Mouse (Mus musculus) retina, embryonic 14.5 days (tissue): ENCODE data around the gene 9830107B12Rik.

Source experiments
- DNase-seq: peaks from one replicate; pipeline ENCODE4 v3.0.0-alpha.2; 2015; ENCODE audit warnings: low spot score

The 9830107B12Rik gene

DNA sequence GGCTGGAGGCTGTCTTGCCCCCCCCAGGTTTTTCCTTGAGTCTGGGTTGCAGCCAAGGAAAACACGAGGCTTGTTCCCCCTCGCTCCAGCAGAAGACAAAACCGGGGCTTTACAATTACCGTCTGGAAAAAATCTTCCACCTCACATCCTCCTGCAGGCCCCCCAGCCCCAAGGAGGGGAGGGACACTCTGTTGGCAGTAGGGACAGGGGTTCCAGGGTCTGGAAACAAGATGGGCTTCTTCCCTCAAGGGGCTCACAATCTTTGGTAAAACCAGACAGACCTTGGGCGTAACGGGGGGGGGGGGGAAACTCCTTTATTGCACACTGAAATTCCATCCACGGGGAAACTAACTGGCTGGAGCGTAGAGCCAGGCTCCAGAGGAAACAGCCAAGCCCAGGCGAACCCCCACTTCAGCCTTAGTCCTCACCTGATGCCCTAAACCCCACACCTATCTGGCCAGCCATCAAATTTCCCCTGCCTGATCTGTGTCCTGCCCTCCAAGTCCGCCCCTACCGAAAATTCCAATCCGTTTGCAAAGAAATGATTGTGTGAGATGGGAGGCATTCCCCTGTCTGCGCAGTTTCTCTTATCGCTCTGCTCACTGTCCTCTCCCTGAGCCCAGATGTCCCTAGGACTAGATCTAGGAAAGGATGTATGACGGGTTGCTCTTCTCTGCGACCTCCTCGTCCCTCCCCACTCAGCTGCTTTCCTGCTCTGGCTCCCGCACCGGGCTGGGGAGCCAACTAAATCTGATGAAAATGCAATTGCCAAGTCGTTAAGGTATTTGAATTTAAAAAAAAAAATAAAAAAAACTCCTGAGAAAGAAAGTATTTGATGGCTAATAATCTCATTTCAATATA, 51.0 kb downstream of the 9830107B12Rik start:
- no peak for DNase-seq

DNA sequence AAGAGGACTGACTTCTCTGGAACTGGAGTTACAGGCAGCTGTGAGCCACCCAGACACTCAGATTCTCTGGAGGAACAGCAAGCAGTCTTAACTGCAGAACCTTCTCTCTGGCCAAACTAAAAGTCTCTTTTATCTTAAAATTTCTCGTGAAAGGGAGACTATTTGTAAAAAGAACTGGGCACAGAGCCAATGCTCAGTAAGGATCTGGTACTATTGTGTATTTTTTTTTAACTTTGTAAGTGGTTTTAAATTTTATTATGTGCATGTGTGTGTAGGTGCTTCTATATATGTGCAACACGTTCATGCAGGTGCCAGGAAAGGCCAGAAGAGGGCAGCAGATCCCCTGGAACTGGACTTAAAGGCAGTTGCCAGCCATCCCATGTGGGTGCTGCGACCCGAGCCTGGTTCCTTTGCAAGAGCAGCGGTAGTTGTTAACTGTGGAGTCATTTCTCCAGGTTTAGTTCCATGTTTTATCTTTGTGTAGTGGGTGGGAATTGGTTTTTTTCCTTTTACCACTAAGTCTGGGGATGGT, 52.7 kb downstream of the 9830107B12Rik start:
- peak; percentile 23 for DNase-seq

DNA sequence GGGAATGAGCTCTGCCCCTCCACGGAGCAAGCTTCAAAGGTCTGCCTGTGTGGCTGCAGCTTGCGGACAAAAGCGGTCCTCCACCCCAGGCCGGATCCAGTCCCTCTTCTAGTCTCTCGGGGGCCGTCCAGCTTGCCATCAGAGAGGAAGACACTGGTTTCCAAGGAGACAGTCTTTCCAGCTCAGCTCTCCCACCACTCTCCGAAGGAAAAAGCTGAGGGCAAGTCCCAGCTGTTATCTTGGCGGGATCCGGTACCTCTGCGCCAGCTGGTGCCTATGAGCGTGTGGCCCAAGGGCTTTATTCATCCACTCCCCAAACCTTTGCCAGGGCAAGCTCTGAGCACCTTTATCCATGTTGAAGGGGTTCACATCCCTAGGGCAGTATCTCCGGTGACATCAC, 55.8 kb downstream of the 9830107B12Rik start:
- peak; percentile 32 for DNase-seq

DNA sequence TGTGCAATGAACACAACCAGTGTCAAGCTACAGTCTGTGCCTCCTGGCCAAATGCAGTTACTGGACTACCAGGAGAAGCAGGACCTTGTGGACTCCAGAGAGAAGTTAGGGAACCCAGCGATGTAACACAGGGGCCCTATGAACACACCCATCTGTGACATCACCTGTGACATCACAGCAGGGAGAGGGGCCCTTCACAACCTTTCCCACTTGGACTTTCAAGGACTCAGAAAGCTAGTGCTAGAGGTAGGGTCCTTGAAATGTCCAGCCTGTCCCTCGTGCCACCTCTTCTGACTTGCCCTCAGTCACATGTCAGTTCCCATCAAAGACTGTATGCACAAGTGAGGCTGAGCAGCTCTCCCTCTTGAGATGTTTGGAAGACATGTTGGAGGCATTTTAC, 56.6 kb downstream of the 9830107B12Rik start:
- no peak for DNase-seq

DNA sequence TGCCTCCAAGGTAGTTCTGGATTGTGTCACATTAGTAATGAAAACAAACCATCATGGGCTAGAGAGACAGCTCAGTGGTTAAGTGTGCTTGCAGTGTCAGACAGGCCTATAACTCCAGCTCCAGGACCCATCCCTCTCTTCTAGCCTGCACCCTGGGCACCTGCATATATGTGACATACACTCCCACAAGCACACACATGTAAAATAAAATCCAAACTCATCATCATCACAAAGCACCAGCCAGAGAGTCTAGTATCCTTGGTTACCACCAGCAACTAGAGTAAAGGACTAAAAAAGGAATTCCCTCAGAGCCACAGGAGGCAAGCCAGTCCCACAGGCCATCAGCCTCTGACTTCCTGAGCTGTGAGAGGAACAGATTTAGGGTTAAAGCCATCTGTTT, 57.0 kb downstream of the 9830107B12Rik start, which contains the start of gene 1700067P10Rik:
Gene 1700067P10Rik (plus strand): TSS at position 301 of the 400 bp plus-strand sequence.
- DNase-seq = no peak

GRCm38 (mm10) chr17:48080626-48081025, 65.4 kb downstream of the 9830107B12Rik start:
- no peak for DNase-seq
